Comparison of ENCODE assay signal across 8 mouse cellular contexts in genomic region chr17:5221041-5221440, GRCm38 (mm10).
DNase-seq lines count a peak whose midpoint lies in the region; ATAC-seq and TF ChIP-seq lines count a peak whose summit lies in the region.

No protein-coding gene starts in this region.

- no peak for TF ChIP-seq EP300 in heart, adult 2 months (IDR thresholded peaks at IDR 0.05; ENCODE audit: insufficient read depth, low read depth, low read length)

- no peak overlapping the region for H3K4me3 ChIP-seq in heart, embryonic 16.5 days (ENCODE audit: low read length)
- no peak overlapping the region for H3K4me3 ChIP-seq in heart, adult 2 months
- no peak overlapping the region for H3K4me3 ChIP-seq in embryonic facial prominence, embryonic 10.5 days
- H3K4me3 ChIP-seq in intestine, postnatal 0 days (ENCODE audit: low read depth, low read length): no peak overlapping the region

- H3K4me1 ChIP-seq in heart, embryonic 16.5 days (ENCODE audit: control insufficient read depth, insufficient read depth, low read length): peaks cover 34% of the 10 kb centered on the region
- peaks cover 24% of the 10 kb centered on the region for H3K4me1 ChIP-seq in heart, adult 2 months (ENCODE audit: control insufficient read depth, insufficient read depth, low read length)
- H3K4me1 ChIP-seq in embryonic facial prominence, embryonic 10.5 days: peaks cover 68% of the 10 kb centered on the region
- peaks cover 16% of the 10 kb centered on the region; the same call in 1 of the 2 replicates for H3K4me1 ChIP-seq in intestine, postnatal 0 days (replicated peaks; ENCODE audit: control insufficient read depth, insufficient read depth, low read length)

- 42% methylated on average over 8 of the region's 8 CpGs for WGBS in heart, embryonic 16.5 days
- WGBS in heart, adult 2 months: 67% methylated on average over 8 of the region's 8 CpGs
- 77% methylated on average over 8 of the region's 8 CpGs for WGBS in embryonic facial prominence, embryonic 10.5 days
- WGBS in intestine, postnatal 0 days: 27% methylated on average over 8 of the region's 8 CpGs

- H3K4me2 ChIP-seq in heart, embryonic 16.5 days (ENCODE audit: low read depth, low read length): no peak overlapping the region
- no peak overlapping the region for H3K4me2 ChIP-seq in intestine, postnatal 0 days (replicated peaks; ENCODE audit: low read depth)

- peaks cover 9% of the 10 kb centered on the region; the same call in 1 of the 2 replicates for H3K79me2 ChIP-seq in heart, adult 2 months (replicated peaks; ENCODE audit: control insufficient read depth, insufficient read depth, low read length)

- intact Hi-C loops in heart, adult 2 months (cut with DNase I): no loop called here

- ATAC-seq in heart, embryonic 16.5 days (replicated peaks; ENCODE audit: extremely low read depth, insufficient read depth, low FRiP score): no peak; the same call in 1 of the 2 replicates
- peak; percentile 77 for ATAC-seq in intestine, postnatal 0 days

- TF ChIP-seq POLR2A in heart, adult 2 months (IDR thresholded peaks at IDR 0.05; ENCODE audit: insufficient read depth, low read depth, low read length): no peak

- DNase-seq in heart, adult 2 months: no peak
- DNase-seq in embryonic facial prominence, embryonic 10.5 days (ENCODE audit: low spot score): no peak
- peak; percentile 66 for DNase-seq in lung, postnatal 36 days
- DNase-seq in urinary bladder, postnatal 14 days (ENCODE audit: low spot score): no peak
- no peak for DNase-seq in thymus, postnatal 4 days
- DNase-seq in thymus, postnatal 10 days (ENCODE audit: low spot score in 2 of 2): no peak

- TF ChIP-seq CTCF in heart, adult 2 months (IDR thresholded peaks at IDR 0.05): no peak
- TF ChIP-seq CTCF in intestine, postnatal 0 days (IDR thresholded peaks at IDR 0.05; ENCODE audit: low read depth): no peak

- peak overlapping the region; percentile 32; the same call in 1 of the 2 replicates for H3K27ac ChIP-seq in heart, embryonic 16.5 days (ENCODE audit: low read length)
- H3K27ac ChIP-seq in heart, adult 2 months: no peak overlapping the region
- peak overlapping the region; percentile 21; the same call in 1 of the 2 replicates for H3K27ac ChIP-seq in embryonic facial prominence, embryonic 10.5 days (replicated peaks)
- H3K27ac ChIP-seq in intestine, postnatal 0 days (ENCODE audit: low read depth, low read length): peak overlapping the region; percentile 54; the same call in 1 of the 2 replicates

- H3K9ac ChIP-seq in heart, embryonic 16.5 days (ENCODE audit: low read length): no peak overlapping the region
- no peak overlapping the region for H3K9ac ChIP-seq in heart, adult 2 months (ENCODE audit: low read depth, low read length)
- H3K9ac ChIP-seq in intestine, postnatal 0 days (ENCODE audit: low read depth, low read length): no peak overlapping the region

- H3K27me3 ChIP-seq in heart, embryonic 16.5 days (ENCODE audit: control insufficient read depth, insufficient read depth, low read length): no peaks in the 10 kb centered on the region
- no peaks in the 10 kb centered on the region for H3K27me3 ChIP-seq in heart, adult 2 months (ENCODE audit: control insufficient read depth, insufficient read depth, low read length)
- no peaks in the 10 kb centered on the region for H3K27me3 ChIP-seq in embryonic facial prominence, embryonic 10.5 days (replicated peaks; ENCODE audit: low read depth, poor library complexity, severe bottlenecking)
- no peaks in the 10 kb centered on the region for H3K27me3 ChIP-seq in intestine, postnatal 0 days (replicated peaks; ENCODE audit: control insufficient read depth, insufficient read depth, low read length)

- H3K36me3 ChIP-seq in heart, embryonic 16.5 days (ENCODE audit: control insufficient read depth, insufficient read depth): no peaks in the 10 kb centered on the region
- H3K36me3 ChIP-seq in heart, adult 2 months (ENCODE audit: control insufficient read depth, insufficient read depth, low read length): peaks cover 2% of the 10 kb centered on the region; the same call in 1 of the 2 replicates
- no peaks in the 10 kb centered on the region for H3K36me3 ChIP-seq in embryonic facial prominence, embryonic 10.5 days (replicated peaks)
- no peaks in the 10 kb centered on the region for H3K36me3 ChIP-seq in intestine, postnatal 0 days (ENCODE audit: control insufficient read depth, insufficient read depth)

- no peaks in the 10 kb centered on the region for H3K9me3 ChIP-seq in heart, embryonic 16.5 days (replicated peaks; ENCODE audit: control insufficient read depth, low read length)
- H3K9me3 ChIP-seq in embryonic facial prominence, embryonic 10.5 days: no peaks in the 10 kb centered on the region
- H3K9me3 ChIP-seq in intestine, postnatal 0 days (ENCODE audit: control insufficient read depth): no peaks in the 10 kb centered on the region
